Mouse (Mus musculus) thymus, adult 2 months (tissue): ENCODE results near the gene Cnpy2.

Experiments
- CTCF ChIP-seq: fragments of 200-500 bp; IDR thresholded peaks from 2 replicates; pipeline ENCODE4 v1.5.1; 2012; ENCODE audit warnings: mild to moderate bottlenecking, control low read depth, low read length, moderate library complexity, borderline replicate concordance; ENCODE audit not compliant: control insufficient read depth, poor library complexity, insufficient read depth; ENCODE audit errors: extremely low read depth
- POLR2A ChIP-seq: fragments of 200-500 bp; IDR thresholded peaks from 2 replicates; pipeline ENCODE4 v1.6.1; 2012; ENCODE audit warnings: mild to moderate bottlenecking, low read length, control low read depth, moderate library complexity; ENCODE audit not compliant: control insufficient read depth, poor library complexity, insufficient read depth; ENCODE audit errors: extremely low read depth

GRCm38 (mm10) chr10:128369599-128369998 is 47.3 kb downstream of the Cnpy2 start:
- TF ChIP-seq CTCF = no peak
- TF ChIP-seq POLR2A = no peak
